Mouse (Mus musculus) ES-E14 (cell line): ENCODE data around the gene Cbx8. TPM values are rescaled to one million over a fixed set of nuclear protein-coding genes. Genes with fewer than 3 reads are reported as not detected.

Experiments
- DNase-seq: peaks from one replicate; pipeline ENCODE4 v3.0.0-alpha.2; 2013; ENCODE audit warnings: low read depth, low spot score
- H3K27ac ChIP-seq: 2 replicates; pipeline ENCODE4 v1.5.1; 2012; ENCODE audit warnings: low read depth, mild to moderate bottlenecking, low read length, moderate library complexity, mixed read lengths; ENCODE audit not compliant: poor library complexity, insufficient read depth, severe bottlenecking
- H3K36me3 ChIP-seq: 2 replicates; pipeline ENCODE4 v1.6.1; 2012; ENCODE audit warnings: mild to moderate bottlenecking, low read length, moderate library complexity, mixed read lengths; ENCODE audit not compliant: control insufficient read depth, poor library complexity, insufficient read depth, severe bottlenecking
- H3K4me1 ChIP-seq, 2 experiments: fragments of 150-350 bp in 1 of 2; sonication (generic) in 1 of 2; 2 replicates each; pipeline ENCODE4 v1.6.1; 2012; ENCODE audit warnings: low read length in 2 of 2, mild to moderate bottlenecking in 1 of 2, mixed read lengths in 1 of 2; ENCODE audit not compliant: control insufficient read depth in 2 of 2, insufficient read depth in 2 of 2, poor library complexity in 1 of 2
- H3K4me3 ChIP-seq, 2 experiments: fragments of 150-350 bp in 1 of 2; sonication (generic) in 1 of 2; 2 replicates each; pipeline ENCODE4 v1.5.1; 2012; ENCODE audit warnings: low read length in 2 of 2, low read depth in 1 of 2, mild to moderate bottlenecking in 1 of 2, mixed read lengths in 1 of 2; ENCODE audit not compliant: insufficient read depth in 1 of 2, poor library complexity in 1 of 2, severe bottlenecking in 1 of 2
- H3K9ac ChIP-seq: 2 replicates; pipeline ENCODE4 v1.6.1; 2012; ENCODE audit warnings: low read depth, mild to moderate bottlenecking, low read length, mixed read lengths; ENCODE audit not compliant: poor library complexity, insufficient read depth, severe bottlenecking
- H3K9me3 ChIP-seq: fragments of 150-350 bp; sonication (generic); 2 replicates; pipeline ENCODE4 v1.6.1; 2012; ENCODE audit warnings: low read depth, mild to moderate bottlenecking, low read length; ENCODE audit not compliant: control insufficient read depth, insufficient read depth
- CHD2 ChIP-seq: IDR thresholded peaks from 2 replicates; pipeline ENCODE4 v1.6.1; 2014; ENCODE audit warnings: mild to moderate bottlenecking, low read depth, low read length, inconsistent platforms
- HCFC1 ChIP-seq: IDR thresholded peaks from 2 replicates; pipeline ENCODE4 v1.6.1; 2012; ENCODE audit warnings: low read length, inconsistent platforms, borderline replicate concordance; ENCODE audit not compliant: insufficient read depth
- MAFK ChIP-seq: IDR thresholded peaks from 2 replicates; pipeline ENCODE4 v1.6.1; 2014; ENCODE audit warnings: mild to moderate bottlenecking, low read depth, low read length, inconsistent platforms; ENCODE audit not compliant: insufficient read depth
- ZC3H11A ChIP-seq: IDR thresholded peaks from 2 replicates; pipeline ENCODE4 v1.6.1; 2012; ENCODE audit warnings: low read depth, mild to moderate bottlenecking, inconsistent platforms, low read length, borderline replicate concordance
- ZNF384 ChIP-seq: IDR thresholded peaks from 2 replicates; pipeline ENCODE4 v1.6.1; 2012; ENCODE audit warnings: low read depth, low read length, inconsistent platforms
- in situ Hi-C, 2 experiments: fragments of 600-800 bp; cut with MboI; formaldehyde crosslinking; loops; one replicate each; pipeline ENCODE4 v1.15.1; 2025; ENCODE audit warnings: low sequenced_read_pairs in 2 of 2, inconsistent platforms in 1 of 2; ENCODE audit not compliant: unreplicated experiment in 2 of 2
- total RNA-seq: library from RNA; depleted of rRNA; stranded (reverse); fragments of 300-350 nt; gene quantifications from 2 replicates; pipeline ENCODE4 v1.2.3, GENCODE M21; 2012

Cbx8 gene
- total RNA-seq, 1 experiment: 1.2 TPM

DNA sequence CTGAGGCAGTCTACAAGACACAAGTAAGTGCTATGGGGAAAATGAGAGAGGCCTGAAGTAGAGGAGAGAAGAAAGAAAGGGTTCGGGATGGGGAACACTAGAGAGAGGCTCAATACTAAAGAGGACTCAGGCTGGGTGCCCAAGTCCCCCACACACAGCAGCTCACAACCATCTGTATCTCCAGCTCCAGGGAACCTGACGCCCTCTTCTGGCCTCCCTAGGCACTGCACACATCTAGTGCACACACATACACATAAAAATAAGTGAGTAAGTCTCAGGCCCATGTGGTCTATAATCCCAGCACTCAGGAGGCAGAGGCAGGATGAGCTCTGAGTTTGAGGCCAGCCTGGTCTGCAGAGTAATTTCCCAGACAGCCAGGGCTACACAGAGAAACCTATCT is 39.9 kb downstream of the Cbx8 start:
- H3K4me3 ChIP-seq: no peak overlapping the region
- TF ChIP-seq CHD2: no peak
- no peak for TF ChIP-seq HCFC1
- TF ChIP-seq ZNF384: no peak
- TF ChIP-seq MAFK: no peak
- no peak for TF ChIP-seq ZC3H11A
- no peaks in the 10 kb centered on the region for H3K36me3 ChIP-seq
- peaks cover 0 to 8% of the 10 kb centered on the region in 2 experiments; a peak in 1 of 4 replicates for H3K4me1 ChIP-seq
- in situ Hi-C loops: no loop called here
- no peak overlapping the region for H3K27ac ChIP-seq
- no peaks in the 10 kb centered on the region for H3K9me3 ChIP-seq
- no peak overlapping the region for H3K9ac ChIP-seq
- no peak for DNase-seq

DNA sequence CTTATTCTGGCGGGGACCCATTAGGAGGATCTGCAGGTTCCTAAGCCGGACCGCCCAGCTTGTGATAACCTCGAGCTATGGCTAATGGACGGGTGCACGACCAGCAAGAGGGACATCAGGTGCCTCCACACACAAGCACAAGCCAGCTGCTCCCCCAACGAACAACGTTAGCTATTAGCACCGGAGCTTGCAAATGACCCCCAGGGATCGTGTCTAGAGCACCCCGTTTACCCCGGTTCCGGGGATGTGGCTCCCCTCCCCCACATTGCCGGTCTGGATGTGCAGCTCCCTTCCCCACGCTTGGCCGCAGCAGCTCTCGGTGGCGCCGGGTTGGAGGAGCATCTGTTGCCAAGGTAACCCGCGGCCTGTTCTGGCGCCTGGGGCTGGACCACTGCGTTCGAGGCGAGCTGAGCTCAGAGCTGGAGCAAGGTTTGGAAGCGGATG is 41.4 kb downstream of the Cbx8 start:
- Histone ChIP-seq H3K27ac (no peak overlapping the region), H3K4me3 (peak overlapping the region in 1 of 2 experiments; percentile 33; a peak in 1 of 4 replicates), H3K9me3 (no peaks in the 10 kb centered on the region), H3K4me1 (peaks cover 0 to 8% of the 10 kb centered on the region in 2 experiments; a peak in 1 of 4 replicates), H3K36me3 (no peaks in the 10 kb centered on the region), H3K9ac (no peak overlapping the region)
- TF ChIP-seq ZC3H11A (no peak), ZNF384 (no peak), HCFC1 (no peak), MAFK (no peak), CHD2 (no peak)
- DNase-seq: no peak
- in situ Hi-C loops: no loop called here

DNA sequence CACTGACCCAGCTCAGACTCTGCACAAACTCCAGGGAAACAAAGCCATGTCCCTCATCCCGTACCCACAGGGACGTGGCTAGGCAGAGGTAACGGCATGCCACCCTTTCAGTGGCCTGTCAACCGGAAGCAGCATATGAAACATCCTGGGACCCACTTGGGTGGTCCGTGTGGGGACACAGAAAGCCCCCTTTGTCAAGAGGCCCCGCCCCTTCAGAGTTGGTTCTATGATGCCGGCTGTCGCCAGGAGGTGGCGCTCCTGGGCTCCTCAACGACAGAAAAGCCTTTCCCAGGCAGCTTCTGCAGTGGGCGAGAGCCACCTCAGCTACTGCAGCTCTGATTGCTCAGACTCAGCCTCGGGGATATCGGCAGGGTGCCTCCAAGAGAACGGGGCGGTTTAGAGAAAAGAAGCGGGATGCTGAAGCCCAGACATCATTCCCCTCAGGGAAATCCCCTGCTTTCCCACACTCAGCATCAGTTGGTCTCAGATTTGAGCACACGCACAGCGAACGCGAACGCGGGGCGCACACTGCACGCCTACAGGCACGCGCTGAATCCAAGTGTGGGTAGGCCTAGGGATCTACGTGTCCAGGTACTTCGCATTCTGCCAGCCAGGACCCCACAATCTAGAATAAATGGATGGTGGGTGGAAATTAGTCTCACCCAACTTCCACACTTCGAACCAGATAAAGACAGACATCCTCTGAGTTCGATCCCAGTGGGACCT is 42.1 kb downstream of the Cbx8 start:
- in situ Hi-C loops: no loop called here
- no peak overlapping the region for H3K9ac ChIP-seq
- TF ChIP-seq ZNF384: no peak
- TF ChIP-seq MAFK: no peak
- no peak for TF ChIP-seq ZC3H11A
- TF ChIP-seq CHD2: no peak
- no peak for TF ChIP-seq HCFC1

DNA sequence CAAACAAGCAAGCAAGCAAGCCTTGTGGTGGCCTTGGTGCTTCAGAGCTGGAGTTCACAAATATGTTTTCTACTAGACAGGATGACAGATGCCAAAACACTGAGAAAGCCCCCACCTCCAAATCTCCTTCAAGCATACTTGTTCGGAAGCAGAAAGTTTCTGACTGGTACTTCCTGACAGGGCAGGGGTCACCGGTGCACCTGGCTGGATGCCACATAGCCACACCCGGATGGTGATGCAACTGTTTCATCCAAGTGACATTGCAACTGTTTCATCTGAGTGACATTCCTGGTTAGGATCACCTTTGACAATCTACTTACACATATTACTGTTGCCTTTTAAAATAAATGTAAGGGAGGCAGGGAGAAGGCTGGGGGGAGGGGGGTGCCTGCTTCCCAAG is 43.6 kb downstream of the Cbx8 start:
- H3K27ac ChIP-seq: no peak overlapping the region
- DNase-seq: no peak
- H3K4me1 ChIP-seq: peaks cover 0 to 8% of the 10 kb centered on the region in 2 experiments; a peak in 1 of 4 replicates
- in situ Hi-C loops: no loop called here
- H3K36me3 ChIP-seq: no peaks in the 10 kb centered on the region
- no peak overlapping the region for H3K4me3 ChIP-seq
- no peaks in the 10 kb centered on the region for H3K9me3 ChIP-seq
- no peak overlapping the region for H3K9ac ChIP-seq
- no peak for TF ChIP-seq CHD2
- no peak for TF ChIP-seq HCFC1
- TF ChIP-seq ZC3H11A: no peak
- TF ChIP-seq MAFK: no peak
- no peak for TF ChIP-seq ZNF384

More for the DNA sequence above, 42.1 kb downstream of the Cbx8 start:
- peak overlapping the region; percentile 33 to 55; a peak in 3 of 4 replicates for H3K4me3 ChIP-seq
- H3K36me3 ChIP-seq: no peaks in the 10 kb centered on the region
- H3K9me3 ChIP-seq: no peaks in the 10 kb centered on the region
- DNase-seq: peak; percentile 66
- peaks cover 0 to 8% of the 10 kb centered on the region in 2 experiments; a peak in 1 of 4 replicates for H3K4me1 ChIP-seq
- no peak overlapping the region for H3K27ac ChIP-seq
